Mouse (Mus musculus): ENCODE results near the gene Gm49393.
"Not testable (repeated sequence)": the region's sequence is repeated elsewhere in the genome, so short reads cannot be mapped to it uniquely, and the experiment has no call there.

The Gm49393 gene

GRCm38 (mm10) chr13:60935490-60935889, at the start of gene Gm49393:
Gm49393 (minus strand) TSS chr13:60935590.
- H3K27me3 ChIP-seq (ENCODE audit: control insufficient read depth, insufficient read depth, low read length, poor library complexity, severe bottlenecking); H3K36me3 ChIP-seq (ENCODE audit: control insufficient read depth, insufficient read depth, low read length, poor library complexity, severe bottlenecking); DNase-seq (ENCODE audit: low read depth, low spot score): not testable (repeated sequence)

- DNase-seq (ENCODE audit: low read depth, low spot score); H3K27me3 ChIP-seq (ENCODE audit: control insufficient read depth, insufficient read depth, low read length, poor library complexity, severe bottlenecking); H3K36me3 ChIP-seq (ENCODE audit: control insufficient read depth, insufficient read depth, low read length, poor library complexity, severe bottlenecking): not testable (repeated sequence)
Observed at GRCm38 (mm10) chr13:60972319-60972718, 36.9 kb upstream of the Gm49393 start.

GRCm38 (mm10) chr13:60963985-60964384, 28.6 kb upstream of the Gm49393 start:
- not testable (repeated sequence) for DNase-seq (ENCODE audit: low read depth, low spot score); H3K27me3 ChIP-seq (ENCODE audit: control insufficient read depth, insufficient read depth, low read length, poor library complexity, severe bottlenecking); H3K36me3 ChIP-seq (ENCODE audit: control insufficient read depth, insufficient read depth, low read length, poor library complexity, severe bottlenecking)

- Histone ChIP-seq H3K36me3 (ENCODE audit: control insufficient read depth, insufficient read depth, low read length, poor library complexity, severe bottlenecking) (no peaks in the 10 kb centered on the region), H3K27me3 (ENCODE audit: control insufficient read depth, insufficient read depth, low read length, poor library complexity, severe bottlenecking) (no peaks in the 10 kb centered on the region)
- no peak for DNase-seq (ENCODE audit: low read depth, low spot score)
Observed at GRCm38 (mm10) chr13:60961706-60962105, 26.3 kb upstream of the Gm49393 start.

GRCm38 (mm10) chr13:60941884-60942283, 6.5 kb upstream of the Gm49393 start, which contains the start of gene Tpbpa:
Tpbpa (minus strand) TSS chr13:60941984.
- H3K36me3 ChIP-seq (ENCODE audit: control insufficient read depth, insufficient read depth, low read length, poor library complexity, severe bottlenecking) = not testable (repeated sequence)

GRCm38 (mm10) chr13:60936500-60936901, 1.1 kb upstream of the Gm49393 start, which contains the start of the genes Gm49391 and Ctla2a:
Gm49391 (minus strand) TSS chr13:60936571.
Ctla2a (minus strand) TSS chr13:60936625.
- H3K36me3 ChIP-seq (ENCODE audit: control insufficient read depth, insufficient read depth, low read length, poor library complexity, severe bottlenecking) = no peaks in the 10 kb centered on the region
- DNase-seq (ENCODE audit: low read depth, low spot score) = no peak
- H3K27me3 ChIP-seq (ENCODE audit: control insufficient read depth, insufficient read depth, low read length, poor library complexity, severe bottlenecking) = no peaks in the 10 kb centered on the region

More at GRCm38 (mm10) chr13:60941884-60942283, 6.5 kb upstream of the Gm49393 start, which contains the start of gene Tpbpa:
- DNase-seq (ENCODE audit: low read depth, low spot score); H3K27me3 ChIP-seq (ENCODE audit: control insufficient read depth, insufficient read depth, low read length, poor library complexity, severe bottlenecking): not testable (repeated sequence)

GRCm38 (mm10) chr13:60904780-60905179, 30.6 kb downstream of the Gm49393 start, which contains the start of gene Tpbpb:
Tpbpb (minus strand) TSS chr13:60904880.
- not testable (repeated sequence) for DNase-seq (ENCODE audit: low read depth, low spot score); H3K36me3 ChIP-seq (ENCODE audit: control insufficient read depth, insufficient read depth, low read length, poor library complexity, severe bottlenecking); H3K27me3 ChIP-seq (ENCODE audit: control insufficient read depth, insufficient read depth, low read length, poor library complexity, severe bottlenecking)

- H3K36me3 ChIP-seq (ENCODE audit: control insufficient read depth, insufficient read depth, low read length, poor library complexity, severe bottlenecking) = no peaks in the 10 kb centered on the region
- no peak for DNase-seq (ENCODE audit: low read depth, low spot score)
- no peaks in the 10 kb centered on the region for H3K27me3 ChIP-seq (ENCODE audit: control insufficient read depth, insufficient read depth, low read length, poor library complexity, severe bottlenecking)
Observed at GRCm38 (mm10) chr13:60897328-60897727, 38.1 kb downstream of the Gm49393 start, which contains the start of gene Ctla2b. Ctla2b (minus strand) TSS chr13:60897447.

- not testable (repeated sequence) for DNase-seq (ENCODE audit: low read depth, low spot score); H3K27me3 ChIP-seq (ENCODE audit: control insufficient read depth, insufficient read depth, low read length, poor library complexity, severe bottlenecking); H3K36me3 ChIP-seq (ENCODE audit: control insufficient read depth, insufficient read depth, low read length, poor library complexity, severe bottlenecking)
Observed at GRCm38 (mm10) chr13:60896794-60897193, 38.6 kb downstream of the Gm49393 start, which contains the start of gene Gm49392. Gm49392 (minus strand) TSS chr13:60896894.

- Histone ChIP-seq H3K36me3 (ENCODE audit: control insufficient read depth, insufficient read depth, low read length, poor library complexity, severe bottlenecking) (no peaks in the 10 kb centered on the region), H3K27me3 (ENCODE audit: control insufficient read depth, insufficient read depth, low read length, poor library complexity, severe bottlenecking) (no peaks in the 10 kb centered on the region)
- no peak for DNase-seq (ENCODE audit: low read depth, low spot score)
Observed at GRCm38 (mm10) chr13:60895406-60896160, 39.8 kb downstream of the Gm49393 start.

- no peak for DNase-seq (ENCODE audit: low read depth, low spot score)
- Histone ChIP-seq H3K27me3 (ENCODE audit: control insufficient read depth, insufficient read depth, low read length, poor library complexity, severe bottlenecking) (no peaks in the 10 kb centered on the region), H3K36me3 (ENCODE audit: control insufficient read depth, insufficient read depth, low read length, poor library complexity, severe bottlenecking) (no peaks in the 10 kb centered on the region)
Observed at GRCm38 (mm10) chr13:60892301-60892700, 43.1 kb downstream of the Gm49393 start.

GRCm38 (mm10) chr13:60864281-60864680, 71.1 kb downstream of the Gm49393 start, which contains the start of gene 4930486L24Rik:
4930486L24Rik (minus strand) TSS chr13:60864475.
- Histone ChIP-seq H3K36me3 (ENCODE audit: control insufficient read depth, insufficient read depth, low read length, poor library complexity, severe bottlenecking) (no peaks in the 10 kb centered on the region), H3K27me3 (ENCODE audit: control insufficient read depth, insufficient read depth, low read length, poor library complexity, severe bottlenecking) (no peaks in the 10 kb centered on the region)
- DNase-seq (ENCODE audit: low read depth, low spot score) = no peak

- no peak for DNase-seq (ENCODE audit: low read depth, low spot score)
Observed at GRCm38 (mm10) chr13:60848241-60849120, 86.9 kb downstream of the Gm49393 start.

GRCm38 (mm10) chr13:60843153-60843552, 92.2 kb downstream of the Gm49393 start:
- H3K36me3 ChIP-seq (ENCODE audit: control insufficient read depth, insufficient read depth, low read length, poor library complexity, severe bottlenecking) = no peaks in the 10 kb centered on the region
- DNase-seq (ENCODE audit: low read depth, low spot score) = no peak
- no peaks in the 10 kb centered on the region for H3K27me3 ChIP-seq (ENCODE audit: control insufficient read depth, insufficient read depth, low read length, poor library complexity, severe bottlenecking)

More at GRCm38 (mm10) chr13:60848241-60849120, 86.9 kb downstream of the Gm49393 start:
- Histone ChIP-seq H3K27me3 (ENCODE audit: control insufficient read depth, insufficient read depth, low read length, poor library complexity, severe bottlenecking) (no peaks in the 10 kb centered on the region), H3K36me3 (ENCODE audit: control insufficient read depth, insufficient read depth, low read length, poor library complexity, severe bottlenecking) (no peaks in the 10 kb centered on the region)

Measured in splenic B cell, adult 2 months (primary cell).